Mouse (Mus musculus) neutrophil, adult 59 days (primary cell): ENCODE data around the gene Gm8356. TPM values are rescaled to one million over a fixed set of nuclear protein-coding genes. Genes with fewer than 3 reads are reported as not detected.

Source experiments
- total RNA-seq, 2 experiments: library from RNA; stranded (reverse); gene quantifications; 1 replicate in 1 of 2; 2 replicates in 1 of 2; pipeline ENCODE4 v1.2.4; 2023

The Gm8356 gene
- total RNA-seq: not detected

GRCm38 (mm10) chr14:6537190-6537589 is at the start of gene Gm8356:
Gm8356 (minus strand) TSS chr14:6537290.

Other genes starting within 250 kb of the Gm8356 start
- gene Gm21103, start 232.4 kb downstream of the Gm8356 start, total RNA-seq: not detected
- gene Gm3618, start 193.6 kb downstream of the Gm8356 start, total RNA-seq: not detected
- not detected for gene Gm16440, start 147.0 kb downstream of the Gm8356 start, total RNA-seq
- not detected for gene Gm3591, start 124.8 kb downstream of the Gm8356 start, total RNA-seq
- gene Gm3594, start 92.7 kb downstream of the Gm8356 start, total RNA-seq: not detected
- not detected for gene Gm3629, start 53.3 kb upstream of the Gm8356 start, total RNA-seq
- gene Gm3460, start 85.1 kb upstream of the Gm8356 start, total RNA-seq: not detected
- gene Gm10251, start 146.9 kb upstream of the Gm8356 start, total RNA-seq: not detected
- gene Gm8050, start 183.0 kb upstream of the Gm8356 start, total RNA-seq: not detected
- not detected for gene Gm3636, start 205.0 kb upstream of the Gm8356 start, total RNA-seq
- gene Gm8362, start 237.1 kb upstream of the Gm8356 start, total RNA-seq: not detected